Mouse (Mus musculus) v-Abl transformed pro-B cells (cell line): ENCODE measurements around the gene Galnt2.

ENCODE experiments used
- in situ Hi-C, 2 experiments: fragments of 400-800 bp; cut with MboI; formaldehyde crosslinking; loops; one replicate each; pipeline ENCODE4 v1.15.1; 2025; ENCODE audit not compliant: unreplicated experiment in 2 of 2

Gene Galnt2

DNA sequence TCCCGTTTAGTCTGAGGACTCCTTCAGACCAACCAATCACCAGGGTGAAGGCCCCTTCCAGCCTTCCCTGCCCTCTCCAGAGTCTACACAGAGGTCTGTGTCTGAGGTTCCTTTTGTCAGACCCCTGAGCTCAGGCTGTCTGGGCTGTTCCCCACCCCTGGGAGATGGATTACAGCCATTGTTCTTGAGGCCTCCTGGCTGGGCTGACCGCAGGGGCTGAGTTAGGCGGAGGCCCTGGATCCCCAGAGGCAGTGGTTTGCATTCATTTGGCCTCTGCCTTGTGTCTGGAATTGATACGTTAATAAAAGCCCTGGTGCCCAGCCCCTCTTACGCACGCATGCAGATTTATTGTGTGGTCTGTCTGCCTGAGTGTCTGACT is 53.1 kb downstream of the Galnt2 start:
- in situ Hi-C loops: no loop called here

DNA sequence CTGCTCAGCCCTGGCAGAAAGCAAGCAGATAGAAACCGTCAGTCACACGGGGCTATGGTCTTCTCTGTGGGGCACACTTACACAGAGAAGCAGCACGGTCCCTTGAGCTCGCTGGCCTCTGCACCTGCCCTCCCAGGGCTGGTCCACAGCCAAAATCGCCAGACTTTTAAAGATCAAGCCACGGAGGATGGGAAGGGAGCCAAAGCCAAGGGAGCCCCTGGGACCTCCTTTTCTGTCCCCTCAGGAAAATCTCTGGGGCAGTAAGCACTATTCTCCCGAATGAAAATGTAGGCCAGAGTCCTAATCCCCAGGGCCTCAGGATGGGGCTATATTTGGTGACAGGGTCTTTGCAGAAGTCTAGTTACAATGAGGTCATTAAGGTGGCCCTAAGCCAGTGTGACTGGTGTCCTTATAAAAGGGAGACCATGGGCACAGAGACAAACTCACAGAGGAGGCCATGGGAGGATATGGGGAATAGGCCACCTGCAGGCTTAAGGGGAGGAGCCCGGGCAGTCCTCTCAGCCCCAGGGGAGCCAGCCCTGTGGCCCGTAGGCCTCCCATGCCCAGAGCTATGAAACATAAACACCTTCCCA is 53.9 kb downstream of the Galnt2 start:
- in situ Hi-C loops: loop anchor here in 1 of 2 experiments (5.0 kb wide), 1 partner anchor 53 kb away; the partner anchor contains the start of gene Galnt2

GRCm38 (mm10) chr8:124286461-124287124 is 55.4 kb downstream of the Galnt2 start:
- in situ Hi-C loops: loop anchor here in 1 of 2 experiments (5.0 kb wide), 1 partner anchor 54 kb away; the partner anchor contains the start of gene Galnt2

DNA sequence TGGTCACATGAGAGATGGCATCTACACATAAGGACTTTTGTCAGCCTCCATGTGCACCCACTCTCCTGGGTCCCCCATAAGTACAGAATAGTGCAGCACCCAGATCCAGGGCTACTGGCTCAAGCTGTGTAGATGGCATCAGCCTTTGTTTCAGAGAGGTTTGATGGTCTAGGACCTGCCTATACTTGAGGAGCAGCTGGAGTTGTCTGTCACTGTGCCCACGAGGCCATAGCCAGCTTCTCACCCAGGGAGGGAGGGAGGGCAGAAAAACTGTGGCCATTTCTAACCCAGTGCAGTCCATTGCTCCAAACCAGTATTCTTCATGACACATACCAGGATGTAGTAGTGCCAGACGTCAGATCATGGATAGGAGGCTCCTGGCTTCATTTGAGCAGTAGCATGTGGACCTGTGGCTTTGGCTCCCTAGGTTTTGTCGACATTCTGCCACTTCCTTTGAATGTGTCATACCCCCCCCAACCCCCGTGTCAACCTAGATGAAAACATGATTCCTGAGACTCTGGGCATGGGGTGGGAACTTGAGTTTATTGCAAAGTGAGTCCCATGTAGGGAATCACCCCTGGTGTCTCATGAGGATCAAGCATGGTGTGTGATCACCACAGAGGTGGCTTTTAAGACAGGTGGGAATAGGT is 57.1 kb downstream of the Galnt2 start:
- in situ Hi-C loops: loop anchor here in 1 of 2 experiments (5.0 kb wide), 1 partner anchor 56 kb away; the partner anchor contains the start of gene Galnt2

DNA sequence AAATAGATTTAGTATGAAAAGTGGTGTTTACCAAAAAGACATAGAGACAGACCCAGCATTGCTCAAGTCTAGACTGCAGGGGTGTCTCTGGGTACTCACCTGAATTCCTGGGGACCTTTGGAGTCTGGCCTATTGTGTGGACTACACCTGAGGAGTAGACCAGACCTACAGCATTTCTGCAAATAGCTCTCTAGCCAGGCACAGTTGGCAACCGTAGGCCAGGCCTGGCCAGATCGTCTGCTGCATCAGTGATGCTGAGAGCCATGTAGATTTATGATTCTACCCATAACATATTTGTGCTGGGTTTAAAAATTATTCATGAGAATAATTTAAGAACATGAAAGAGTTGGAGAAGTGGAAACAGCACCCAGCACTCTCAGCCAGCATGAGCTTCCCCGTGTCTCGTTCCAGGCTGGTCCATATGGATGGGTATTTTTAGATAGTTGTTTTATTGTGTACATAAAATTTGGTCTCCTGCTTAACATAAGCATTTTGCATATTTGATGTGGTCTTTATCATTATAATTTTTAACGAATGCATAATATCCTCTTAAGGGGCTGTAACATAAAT is 58.4 kb downstream of the Galnt2 start:
- in situ Hi-C loops: loop anchor here (5.0 kb wide), 2 partner anchors 57 to 58 kb away; partner anchors contain the start of gene Galnt2 (in 1 of the 2)

- in situ Hi-C loops: loop anchor here (5.0 kb wide), 1 partner anchor 56 kb away; no protein-coding TSS in a partner anchor
These were observed 59.9 kb downstream of the Galnt2 start for GRCm38 (mm10) chr8:124290911-124291691.

GRCm38 (mm10) chr8:124291693-124292092 is 60.5 kb downstream of the Galnt2 start:
- in situ Hi-C loops: loop anchor here (5.0 kb wide), 1 partner anchor 56 kb away; no protein-coding TSS in a partner anchor

GRCm38 (mm10) chr8:124292965-124293364 is 61.8 kb downstream of the Galnt2 start:
- in situ Hi-C loops: loop anchor here (5.0 kb wide), 1 partner anchor 54 kb away; no protein-coding TSS in a partner anchor

- in situ Hi-C loops: loop anchor here (5.0 kb wide), 1 partner anchor 53 kb away; no protein-coding TSS in a partner anchor
These were observed 63.2 kb downstream of the Galnt2 start for GRCm38 (mm10) chr8:124294425-124294824.

- in situ Hi-C loops: loop anchor here (5.0 kb wide), 1 partner anchor 52 kb away; no protein-coding TSS in a partner anchor
These were observed 63.7 kb downstream of the Galnt2 start for GRCm38 (mm10) chr8:124294900-124295299.

DNA sequence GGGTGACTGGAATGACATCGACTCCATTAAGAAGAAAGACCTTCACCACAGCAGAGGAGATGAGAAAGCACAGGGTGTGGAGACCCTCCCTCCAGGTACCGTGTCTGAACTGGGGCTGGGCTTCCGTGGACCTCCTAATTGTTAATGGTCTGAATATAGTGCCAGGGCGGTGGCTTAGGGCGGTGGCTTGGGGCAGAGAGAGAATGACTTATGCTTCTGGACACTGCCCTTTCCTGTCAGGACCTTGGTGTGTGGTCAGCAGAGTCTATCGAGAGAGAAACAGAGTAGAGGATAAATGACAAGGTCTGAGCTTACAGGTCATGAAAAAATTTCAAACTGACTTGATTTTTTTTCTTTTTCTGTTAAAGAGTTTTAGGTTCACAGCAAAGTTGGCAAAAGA is 64.2 kb downstream of the Galnt2 start:
- in situ Hi-C loops: no loop called here

- in situ Hi-C loops: no loop called here
These were observed 70.3 kb downstream of the Galnt2 start for GRCm38 (mm10) chr8:124301512-124301911.

GRCm38 (mm10) chr8:124301935-124302555 is 70.9 kb downstream of the Galnt2 start:
- in situ Hi-C loops: no loop called here

DNA sequence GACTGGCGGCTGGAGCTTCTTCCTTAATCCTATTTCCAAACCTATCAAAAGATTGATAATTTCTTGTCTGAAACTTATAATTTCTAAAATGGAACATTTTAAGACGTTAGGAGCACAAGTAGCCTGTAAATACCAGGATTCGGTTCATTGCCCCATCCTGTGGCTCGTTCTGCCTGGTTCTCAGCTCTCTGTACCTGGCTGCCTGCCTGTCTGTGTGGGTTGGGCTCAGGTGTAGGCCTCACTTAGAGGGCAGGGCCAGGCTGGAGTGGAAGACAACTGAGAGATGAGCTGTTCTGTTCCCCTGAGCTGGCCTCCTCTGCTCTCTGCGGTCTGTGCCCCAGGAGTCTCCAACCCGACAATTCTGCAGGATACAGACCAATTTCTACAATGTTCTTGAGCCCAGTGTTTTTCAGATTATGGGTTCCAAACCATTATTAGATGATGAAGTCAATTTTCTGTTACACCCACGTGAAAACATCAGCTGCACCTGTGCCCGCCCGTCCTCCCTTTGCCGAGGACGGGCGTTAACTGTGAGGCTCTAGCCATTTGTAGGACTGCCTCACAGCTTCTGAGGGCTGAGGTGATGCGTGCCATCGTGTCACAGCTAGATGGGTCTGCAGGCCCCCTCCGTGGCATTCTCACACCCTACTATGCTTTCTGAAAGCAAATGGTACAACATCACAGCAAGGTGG is 72.2 kb downstream of the Galnt2 start:
- in situ Hi-C loops: no loop called here

GRCm38 (mm10) chr8:124304141-124304540 is 73.0 kb downstream of the Galnt2 start:
- in situ Hi-C loops: no loop called here

- in situ Hi-C loops: no loop called here
These were observed 75.4 kb downstream of the Galnt2 start for GRCm38 (mm10) chr8:124306574-124306973.

GRCm38 (mm10) chr8:124307700-124308099 is 76.5 kb downstream of the Galnt2 start:
- in situ Hi-C loops: no loop called here

DNA sequence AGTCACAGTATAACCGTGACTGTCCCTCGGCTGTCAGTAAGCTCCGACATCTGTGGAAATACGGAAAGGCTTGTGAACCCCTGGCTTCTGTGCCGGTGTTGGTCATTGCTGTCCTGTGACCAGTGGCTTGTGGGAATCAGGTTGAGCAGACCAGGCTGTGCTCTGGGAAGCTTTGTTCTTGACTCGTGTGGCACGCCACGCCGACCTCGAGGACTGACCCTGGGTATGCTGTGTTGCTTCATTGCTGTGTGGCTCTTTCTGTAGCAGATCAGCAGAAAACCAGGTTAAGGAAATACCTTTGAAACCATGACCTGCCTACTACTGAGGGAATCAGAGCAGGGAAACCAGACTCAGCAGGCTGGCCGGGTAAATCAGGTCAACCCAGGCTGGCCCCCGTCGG is 79.3 kb downstream of the Galnt2 start:
- in situ Hi-C loops: no loop called here

DNA sequence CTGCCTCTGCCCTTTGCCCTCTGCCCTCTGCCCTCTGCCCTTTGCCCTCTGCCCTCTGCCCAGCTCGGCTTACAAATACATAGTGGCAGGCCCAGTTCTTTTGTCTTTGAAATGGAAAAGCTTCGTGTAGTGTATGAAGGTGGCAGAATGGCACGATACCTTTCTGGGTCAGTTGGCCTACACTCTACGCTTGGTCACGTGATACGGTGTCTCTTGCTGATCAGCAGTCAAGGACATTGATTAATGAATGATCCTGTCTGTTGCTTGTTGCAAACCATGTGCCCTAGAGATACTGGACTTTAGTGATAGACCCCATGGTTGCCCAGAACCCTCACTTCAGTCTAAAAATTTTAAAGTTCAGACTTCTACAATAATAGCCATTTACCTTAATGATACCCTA is 79.9 kb downstream of the Galnt2 start:
- in situ Hi-C loops: no loop called here
